Mouse (Mus musculus) CH12.LX (cell line): Measurements from ENCODE around the gene Ankrd28.

Experiments
- CTCF ChIP-seq, 2 experiments: IDR thresholded peaks in 1 of 2; conservative IDR thresholded peaks in 1 of 2; 2 replicates each; pipeline ENCODE4 v1.5.1; 2011 to 2012; ENCODE audit warnings: low read depth in 2 of 2, low read length in 2 of 2, improper control_type of control experiment in 1 of 2, inconsistent platforms in 1 of 2, mild to moderate bottlenecking in 1 of 2, moderate library complexity in 1 of 2
- HCFC1 ChIP-seq: IDR thresholded peaks from 2 replicates; pipeline ENCODE4 v1.6.1; 2012; ENCODE audit warnings: low read depth, mild to moderate bottlenecking, inconsistent platforms, low read length, improper control_type of control experiment
- JUND ChIP-seq: conservative IDR thresholded peaks from 2 replicates; pipeline ENCODE4 v1.6.1; 2011; ENCODE audit warnings: low read depth, low read length, improper control_type of control experiment
- MAZ ChIP-seq: IDR thresholded peaks from 2 replicates; pipeline ENCODE4 v1.6.1; 2012; ENCODE audit warnings: low read depth, mild to moderate bottlenecking, inconsistent platforms, low read length, improper control_type of control experiment, moderate library complexity
- MXI1 ChIP-seq: IDR thresholded peaks from 2 replicates; pipeline ENCODE4 v1.6.1; 2011; ENCODE audit warnings: mild to moderate bottlenecking, low read depth, low read length, improper control_type of control experiment
- POLR2A ChIP-seq: IDR thresholded peaks from 2 replicates; pipeline ENCODE4 v1.6.1; 2011; ENCODE audit warnings: low read depth, mild to moderate bottlenecking, improper control_type of control experiment, low read length
- TCF12 ChIP-seq: IDR thresholded peaks from 2 replicates; pipeline ENCODE4 v1.6.1; 2014; ENCODE audit warnings: low read depth, mild to moderate bottlenecking, inconsistent platforms, low read length, improper control_type of control experiment
- ZC3H11A ChIP-seq: IDR thresholded peaks from 2 replicates; pipeline ENCODE4 v1.6.1; 2012; ENCODE audit warnings: low read depth, mild to moderate bottlenecking, inconsistent platforms, low read length, improper control_type of control experiment

DNA sequence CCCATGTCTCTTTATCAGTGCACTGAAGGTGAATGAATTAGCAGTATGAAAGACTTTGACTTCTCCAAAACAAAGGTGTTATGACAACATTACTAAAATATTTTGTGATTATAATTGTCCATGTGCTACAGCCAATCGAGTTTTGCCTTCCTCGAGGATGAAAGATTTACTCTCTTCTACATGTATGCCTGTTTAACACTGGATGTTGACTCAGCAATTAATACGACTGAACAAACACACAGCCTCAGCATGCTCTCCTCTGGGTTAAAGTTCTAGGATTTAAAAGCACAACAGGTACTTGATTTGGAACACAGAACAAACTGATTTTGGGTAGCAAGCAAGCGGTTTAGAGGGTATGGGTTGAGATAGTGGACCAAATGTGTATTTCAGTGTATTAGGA, 1.6 kb upstream of the Ankrd28 start:
- TF ChIP-seq ZC3H11A (no peak), CTCF (conservative IDR thresholded peaks at IDR 0.05 in 1 of 2, IDR thresholded peaks at IDR 0.05 in 1 of 2; ENCODE audit: low read depth in 2 of 2, low read length in 2 of 2) (no peak), TCF12 (no peak), MXI1 (no peak), JUND (no peak), HCFC1 (no peak), POLR2A (no peak), MAZ (no peak)
